Mouse (Mus musculus): ENCODE measurements around the gene Chp1. TPM values are rescaled to one million over a fixed set of nuclear protein-coding genes. Genes with fewer than 3 reads are reported as not detected.
A peak's percentile ranks its signal among the peaks of the same experiment; 100 is the strongest.
"Not testable (repeated sequence)": the region's sequence is repeated elsewhere in the genome, so short reads cannot be mapped to it uniquely, and the experiment has no call there.

Gene Chp1
- total and polyA plus RNA-seq, 2 experiments from 2014 or later: 51.5 to 69.4 TPM

GRCm38 (mm10) chr2:119602488-119602887, 55.0 kb downstream of the Chp1 start:
- no peak for TF ChIP-seq CTCF (IDR thresholded peaks at IDR 0.05)
- ATAC-seq (ENCODE audit: low FRiP score) (no peak), DNase-seq (ENCODE audit: low spot score) (no peak)
- Histone ChIP-seq H3K36me3 (ENCODE audit: insufficient read depth, low read length) (peaks cover 16% of the 10 kb centered on the region), H3K9ac (replicated peaks; ENCODE audit: low read length, poor library complexity, severe bottlenecking) (no peak overlapping the region), H3K27me3 (ENCODE audit: insufficient read depth, low read length) (no peaks in the 10 kb centered on the region), H3K4me3 (ENCODE audit: low read depth, low read length) (no peak overlapping the region), H3K9me3 (ENCODE audit: low read length) (no peaks in the 10 kb centered on the region), H3K27ac (ENCODE audit: low read depth, low read length) (no peak overlapping the region), H3K4me1 (ENCODE audit: insufficient read depth, low read length) (no peaks in the 10 kb centered on the region), H3K4me2 (ENCODE audit: low read depth, low read length, poor library complexity, severe bottlenecking) (no peak overlapping the region)
- 88% methylated on average over 1 of the region's 1 CpGs for WGBS

GRCm38 (mm10) chr2:119603909-119604308, 56.4 kb downstream of the Chp1 start:
- H3K4me1 ChIP-seq (ENCODE audit: insufficient read depth, low read length): no peaks in the 10 kb centered on the region
- H3K36me3 ChIP-seq (ENCODE audit: insufficient read depth, low read length): peaks cover 12% of the 10 kb centered on the region
- no peak for TF ChIP-seq CTCF (IDR thresholded peaks at IDR 0.05)
- no peaks in the 10 kb centered on the region for H3K9me3 ChIP-seq (ENCODE audit: low read length)
- no peak overlapping the region for H3K4me3 ChIP-seq (ENCODE audit: low read depth, low read length)
- no peak overlapping the region for H3K27ac ChIP-seq (ENCODE audit: low read depth, low read length)
- no peak for DNase-seq (ENCODE audit: low spot score)
- no peak for ATAC-seq (ENCODE audit: low FRiP score)
- no peaks in the 10 kb centered on the region for H3K27me3 ChIP-seq (ENCODE audit: insufficient read depth, low read length)
- WGBS: 87% methylated on average over 2 of the region's 2 CpGs
- H3K9ac ChIP-seq (replicated peaks; ENCODE audit: low read length, poor library complexity, severe bottlenecking): no peak overlapping the region
- no peak overlapping the region for H3K4me2 ChIP-seq (ENCODE audit: low read depth, low read length, poor library complexity, severe bottlenecking)

- ATAC-seq (ENCODE audit: low FRiP score) (no peak), DNase-seq (ENCODE audit: low spot score) (no peak)
- no peak for TF ChIP-seq CTCF (IDR thresholded peaks at IDR 0.05)
- no peak overlapping the region for H3K4me3 ChIP-seq (ENCODE audit: low read depth, low read length)
- H3K9me3 ChIP-seq (ENCODE audit: low read length): no peaks in the 10 kb centered on the region
- WGBS: 93% methylated on average over 6 of the region's 6 CpGs
- 0 out of 2 replicates have a peak, but pooled peaks cover 8% of the 10 kb centered on the region for H3K36me3 ChIP-seq (ENCODE audit: insufficient read depth, low read length)
- H3K27me3 ChIP-seq (ENCODE audit: insufficient read depth, low read length): no peaks in the 10 kb centered on the region
- H3K4me2 ChIP-seq (ENCODE audit: low read depth, low read length, poor library complexity, severe bottlenecking): no peak overlapping the region
- no peak overlapping the region for H3K27ac ChIP-seq (ENCODE audit: low read depth, low read length)
- no peaks in the 10 kb centered on the region for H3K4me1 ChIP-seq (ENCODE audit: insufficient read depth, low read length)
- H3K9ac ChIP-seq (replicated peaks; ENCODE audit: low read length, poor library complexity, severe bottlenecking): no peak overlapping the region
Measured at GRCm38 (mm10) chr2:119605361-119605973, 58.0 kb downstream of the Chp1 start.

- Histone ChIP-seq H3K4me2 (ENCODE audit: low read depth, low read length, poor library complexity, severe bottlenecking) (no peak overlapping the region), H3K9ac (replicated peaks; ENCODE audit: low read length, poor library complexity, severe bottlenecking) (no peak overlapping the region), H3K36me3 (ENCODE audit: insufficient read depth, low read length) (0 out of 2 replicates have a peak, but pooled peaks cover 8% of the 10 kb centered on the region), H3K4me1 (ENCODE audit: insufficient read depth, low read length) (no peaks in the 10 kb centered on the region), H3K9me3 (ENCODE audit: low read length) (no peaks in the 10 kb centered on the region), H3K4me3 (ENCODE audit: low read depth, low read length) (no peak overlapping the region), H3K27me3 (ENCODE audit: insufficient read depth, low read length) (no peaks in the 10 kb centered on the region), H3K27ac (ENCODE audit: low read depth, low read length) (no peak overlapping the region)
- no peak for ATAC-seq (ENCODE audit: low FRiP score)
- no peak for DNase-seq (ENCODE audit: low spot score)
- WGBS: 98% methylated on average over 4 of the region's 4 CpGs
- TF ChIP-seq CTCF (IDR thresholded peaks at IDR 0.05): 0 out of 2 replicates have a peak, but pooled peaks have one; percentile 10
Measured at GRCm38 (mm10) chr2:119607023-119607422, 59.5 kb downstream of the Chp1 start.

- DNase-seq (ENCODE audit: low spot score): no peak
- under 1% methylated on average over 13 of the region's 13 CpGs for WGBS
- no peak for TF ChIP-seq CTCF (IDR thresholded peaks at IDR 0.05)
Measured at GRCm38 (mm10) chr2:119617841-119618198, 70.3 kb downstream of the Chp1 start.

GRCm38 (mm10) chr2:119618199-119618982, 70.9 kb downstream of the Chp1 start, which contains the start of the genes Nusap1 and Oip5:
TSS of gene Nusap1 (plus strand) at chr2:119618298.
TSS of gene Oip5 (minus strand) at chr2:119618469.
- Histone ChIP-seq H3K4me2 (ENCODE audit: low read depth, low read length, poor library complexity, severe bottlenecking) (peak within 1 kb of the TSS; percentile 81), H3K4me3 (ENCODE audit: low read depth, low read length) (peak within 1 kb of the TSS; percentile 52), H3K9ac (replicated peaks; ENCODE audit: low read length, poor library complexity, severe bottlenecking) (no peak within 1 kb of the TSS), H3K27me3 (ENCODE audit: insufficient read depth, low read length) (no peaks in the 10 kb centered on the region), H3K36me3 (ENCODE audit: insufficient read depth, low read length) (no peaks in the 10 kb centered on the region), H3K9me3 (ENCODE audit: low read length) (no peaks in the 10 kb centered on the region), H3K27ac (ENCODE audit: low read depth, low read length) (no peak within 1 kb of the TSS), H3K4me1 (ENCODE audit: insufficient read depth, low read length) (no peaks in the 10 kb centered on the region)
- peak; percentile 99 for DNase-seq (ENCODE audit: low spot score)
- ATAC-seq (ENCODE audit: low FRiP score): peak; percentile 100
- under 1% methylated on average over 55 of the region's 55 CpGs for WGBS
- TF ChIP-seq CTCF (IDR thresholded peaks at IDR 0.05): no peak

More at GRCm38 (mm10) chr2:119617841-119618198, 70.3 kb downstream of the Chp1 start:
- H3K9ac ChIP-seq (replicated peaks; ENCODE audit: low read length, poor library complexity, severe bottlenecking): no peak overlapping the region
- ATAC-seq (ENCODE audit: low FRiP score): peak; percentile 53
- H3K4me3 ChIP-seq (ENCODE audit: low read depth, low read length): peak overlapping the region; percentile 52
- peak overlapping the region; percentile 77 for H3K4me2 ChIP-seq (ENCODE audit: low read depth, low read length, poor library complexity, severe bottlenecking)
- no peak overlapping the region for H3K27ac ChIP-seq (ENCODE audit: low read depth, low read length)
- no peaks in the 10 kb centered on the region for H3K36me3 ChIP-seq (ENCODE audit: insufficient read depth, low read length)
- no peaks in the 10 kb centered on the region for H3K9me3 ChIP-seq (ENCODE audit: low read length)
- no peaks in the 10 kb centered on the region for H3K27me3 ChIP-seq (ENCODE audit: insufficient read depth, low read length)
- H3K4me1 ChIP-seq (ENCODE audit: insufficient read depth, low read length): no peaks in the 10 kb centered on the region

GRCm38 (mm10) chr2:119619002-119619401, 71.5 kb downstream of the Chp1 start:
- H3K4me1 ChIP-seq (ENCODE audit: insufficient read depth, low read length); ATAC-seq (ENCODE audit: low FRiP score); H3K27me3 ChIP-seq (ENCODE audit: insufficient read depth, low read length); H3K27ac ChIP-seq (ENCODE audit: low read depth, low read length); H3K9ac ChIP-seq (replicated peaks; ENCODE audit: low read length, poor library complexity, severe bottlenecking); DNase-seq (ENCODE audit: low spot score); H3K9me3 ChIP-seq (ENCODE audit: low read length); H3K36me3 ChIP-seq (ENCODE audit: insufficient read depth, low read length): not testable (repeated sequence)
- 6% methylated on average over 6 of the region's 6 CpGs for WGBS
- peak overlapping the region; percentile 81 for H3K4me2 ChIP-seq (ENCODE audit: low read depth, low read length, poor library complexity, severe bottlenecking)
- H3K4me3 ChIP-seq (ENCODE audit: low read depth, low read length): peak overlapping the region; percentile 52

Measured in midbrain, postnatal 0 days (tissue).